Mouse (Mus musculus) MEL (cell line): ENCODE measurements around the gene Zscan22. TPM values are rescaled to one million over a fixed set of nuclear protein-coding genes. Genes with fewer than 3 reads are reported as not detected.
"Not testable (repeated sequence)": the region's sequence is repeated elsewhere in the genome, so short reads cannot be mapped to it uniquely, and the experiment has no call there.

Experiments used
- DNase-seq: peaks from one replicate; pipeline ENCODE4 v3.0.0; 2011; ENCODE audit warnings: low read depth, low spot score
- H3K27ac ChIP-seq: 2 replicates; pipeline ENCODE4 v1.5.1; 2012; ENCODE audit warnings: low read depth, mild to moderate bottlenecking, control low read depth, low read length, moderate library complexity; ENCODE audit not compliant: control insufficient read depth
- H3K27me3 ChIP-seq, 2 experiments: fragments of 150-350 bp in 1 of 2; sonication (generic) in 1 of 2; 2 replicates each; pipeline ENCODE4 v1.6.1; 2012; ENCODE audit warnings: low read length in 2 of 2, mild to moderate bottlenecking in 2 of 2, improper control_type of control experiment in 1 of 2, moderate library complexity in 1 of 2; ENCODE audit not compliant: insufficient read depth in 2 of 2, control insufficient read depth in 1 of 2
- H3K36me3 ChIP-seq, 2 experiments: 2 replicates each; pipeline ENCODE4 v1.6.1; 2012 to 2014; ENCODE audit warnings: low read length in 2 of 2, improper control_type of control experiment in 1 of 2, inconsistent platforms in 1 of 2, mild to moderate bottlenecking in 1 of 2; ENCODE audit not compliant: insufficient read depth in 2 of 2, control insufficient read depth in 1 of 2
- H3K4me1 ChIP-seq, 2 experiments: fragments of 150-350 bp in 1 of 2; sonication (generic) in 1 of 2; 2 replicates each; pipeline ENCODE4 v1.6.1; 2012; ENCODE audit warnings: low read length in 2 of 2, improper control_type of control experiment in 1 of 2, mild to moderate bottlenecking in 1 of 2; ENCODE audit not compliant: insufficient read depth in 2 of 2, control insufficient read depth in 1 of 2
- H3K4me3 ChIP-seq, 2 experiments: fragments of 150-350 bp in 1 of 2; sonication (generic) in 1 of 2; 2 replicates each; pipeline ENCODE4 v1.5.1; 2012; ENCODE audit warnings: low read depth in 2 of 2, low read length in 2 of 2, mild to moderate bottlenecking in 2 of 2, moderate library complexity in 2 of 2, control low read depth in 1 of 2, improper control_type of control experiment in 1 of 2; ENCODE audit not compliant: control insufficient read depth in 1 of 2, insufficient read depth in 1 of 2
- H3K79me2 ChIP-seq: 2 replicates; pipeline ENCODE4 v1.6.1; 2012; ENCODE audit warnings: mild to moderate bottlenecking, low read length, moderate library complexity; ENCODE audit not compliant: control insufficient read depth, poor library complexity, insufficient read depth
- H3K9ac ChIP-seq: 2 replicates; pipeline ENCODE4 v1.6.1; 2012; ENCODE audit warnings: low read depth, mild to moderate bottlenecking, control low read depth, low read length, moderate library complexity; ENCODE audit not compliant: control insufficient read depth, poor library complexity, severe bottlenecking
- H3K9me3 ChIP-seq: fragments of 150-350 bp; sonication (generic); replicated peaks from 2 replicates; pipeline ENCODE4 v1.6.1; 2012; ENCODE audit warnings: mild to moderate bottlenecking, low read length, improper control_type of control experiment, moderate library complexity; ENCODE audit not compliant: insufficient read depth
- BHLHE40 ChIP-seq: IDR thresholded peaks from 2 replicates; pipeline ENCODE4 v1.6.1; 2012; ENCODE audit warnings: low read depth, mild to moderate bottlenecking, inconsistent platforms, low read length, improper control_type of control experiment, borderline replicate concordance
- CHD2 ChIP-seq: IDR thresholded peaks from 2 replicates; pipeline ENCODE4 v1.6.1; 2011; ENCODE audit warnings: low read length, improper control_type of control experiment
- CTCF ChIP-seq, 3 experiments: IDR thresholded peaks in 2 of 3; conservative IDR thresholded peaks in 1 of 3; 2 replicates each; pipeline ENCODE4 v1.5.1; 2011 to 2012; ENCODE audit warnings: low read length in 3 of 3, low read depth in 2 of 3, mild to moderate bottlenecking in 2 of 3, improper control_type of control experiment in 1 of 3, inconsistent platforms in 1 of 3, mixed read lengths in 1 of 3, moderate library complexity in 1 of 3; ENCODE audit not compliant: control insufficient read depth in 1 of 3, insufficient read depth in 1 of 3, poor library complexity in 1 of 3, severe bottlenecking in 1 of 3
- E2F4 ChIP-seq: IDR thresholded peaks from 2 replicates; pipeline ENCODE4 v1.6.1; 2011; ENCODE audit warnings: low read depth, low read length, improper control_type of control experiment, borderline replicate concordance
- GABPA ChIP-seq: IDR thresholded peaks from 2 replicates; pipeline ENCODE4 v1.6.1; 2012; ENCODE audit warnings: low read depth, mild to moderate bottlenecking, inconsistent platforms, low read length, improper control_type of control experiment, moderate library complexity
- HCFC1 ChIP-seq: IDR thresholded peaks from 2 replicates; pipeline ENCODE4 v1.6.1; 2012; ENCODE audit warnings: low read depth, mild to moderate bottlenecking, inconsistent platforms, low read length, improper control_type of control experiment, moderate library complexity
- MAFK ChIP-seq: IDR thresholded peaks from 2 replicates; pipeline ENCODE4 v1.6.1; 2011; ENCODE audit warnings: low read depth, mild to moderate bottlenecking, low read length, improper control_type of control experiment, borderline replicate concordance
- MAZ ChIP-seq: IDR thresholded peaks from 2 replicates; pipeline ENCODE4 v1.6.1; 2012; ENCODE audit warnings: low read depth, mild to moderate bottlenecking, inconsistent platforms, low read length, improper control_type of control experiment
- MEF2A ChIP-seq: IDR thresholded peaks from 2 replicates; pipeline ENCODE4 v1.6.1; 2014; ENCODE audit warnings: low read depth, mild to moderate bottlenecking, inconsistent platforms, low read length, improper control_type of control experiment; ENCODE audit not compliant: poor library complexity, insufficient replicate concordance, severe bottlenecking; ENCODE audit errors: extremely low read depth
- MXI1 ChIP-seq: IDR thresholded peaks from 2 replicates; pipeline ENCODE4 v1.6.1; 2011; ENCODE audit warnings: mild to moderate bottlenecking, low read depth, low read length, improper control_type of control experiment
- NRF1 ChIP-seq: IDR thresholded peaks from 2 replicates; pipeline ENCODE4 v1.6.1; 2014; ENCODE audit warnings: low read depth, mild to moderate bottlenecking, inconsistent platforms, low read length, improper control_type of control experiment, moderate library complexity; ENCODE audit not compliant: poor library complexity, insufficient read depth, severe bottlenecking
- POLR2AphosphoS2 ChIP-seq: IDR thresholded peaks from 2 replicates; pipeline ENCODE4 v1.6.1; 2011; ENCODE audit warnings: low read length, improper control_type of control experiment
- POLR2AphosphoS5 ChIP-seq: IDR thresholded peaks from 2 replicates; pipeline ENCODE4 v1.6.1; 2012; ENCODE audit warnings: low read depth, borderline replicate concordance, mild to moderate bottlenecking, inconsistent platforms, low read length, moderate library complexity, mixed read lengths
- RAD21 ChIP-seq: IDR thresholded peaks from 2 replicates; pipeline ENCODE4 v1.6.1; 2011; ENCODE audit warnings: mild to moderate bottlenecking, low read depth, low read length, improper control_type of control experiment
- SMC3 ChIP-seq: IDR thresholded peaks from 2 replicates; pipeline ENCODE4 v1.6.1; 2011; ENCODE audit warnings: low read depth, low read length, improper control_type of control experiment
- TAL1 ChIP-seq: IDR thresholded peaks from 2 replicates; pipeline ENCODE4 v1.6.1; 2012; ENCODE audit warnings: mild to moderate bottlenecking, inconsistent platforms, low read length, moderate library complexity, mixed read lengths
- UBTF ChIP-seq: IDR thresholded peaks from 2 replicates; pipeline ENCODE4 v1.6.1; 2012; ENCODE audit warnings: low read depth, mild to moderate bottlenecking, inconsistent platforms, low read length, improper control_type of control experiment, moderate library complexity, borderline replicate concordance; ENCODE audit not compliant: insufficient read depth
- USF2 ChIP-seq, 2 experiments: IDR thresholded peaks; 2 replicates each; pipeline ENCODE4 v1.6.1; 2011 to 2012; ENCODE audit warnings: improper control_type of control experiment in 2 of 2, low read length in 2 of 2, borderline replicate concordance in 1 of 2, inconsistent platforms in 1 of 2, low read depth in 1 of 2, mild to moderate bottlenecking in 1 of 2; ENCODE audit not compliant: insufficient read depth in 1 of 2
- ZC3H11A ChIP-seq: IDR thresholded peaks from 2 replicates; pipeline ENCODE4 v1.6.1; 2012; ENCODE audit warnings: low read depth, mild to moderate bottlenecking, inconsistent platforms, low read length, improper control_type of control experiment
- ZMIZ1 ChIP-seq: IDR thresholded peaks from 2 replicates; pipeline ENCODE4 v1.6.1; 2012; ENCODE audit warnings: low read depth, mild to moderate bottlenecking, inconsistent platforms, low read length, improper control_type of control experiment, moderate library complexity
- ZNF384 ChIP-seq: IDR thresholded peaks from 2 replicates; pipeline ENCODE4 v1.6.1; 2012; ENCODE audit warnings: low read depth, mild to moderate bottlenecking, inconsistent platforms, low read length, improper control_type of control experiment
- polyA plus RNA-seq, 2 experiments: library from polyadenylated mRNA; stranded (reverse) in 1 of 2; unstranded in 1 of 2; fragments of >175 nt in 1 of 2; fragments of >200 nt in 1 of 2; gene quantifications; 2 replicates each; pipeline versions ENCODE4 v1.2.1 to v1.2.4; 2012; ENCODE audit warnings: low replicate concordance in 2 of 2, low read depth in 1 of 2; ENCODE audit not compliant: insufficient read length in 2 of 2, insufficient read depth in 1 of 2, missing spikeins in 1 of 2
- total RNA-seq: library from RNA; depleted of rRNA; stranded (reverse); fragments of 300-350 nt; gene quantifications from 2 replicates; pipeline ENCODE4 v1.2.3, GENCODE M21; 2012

The Zscan22 gene
- total and polyA plus RNA-seq, 3 experiments = 2.5 to 7.1 TPM; not detected in 1

- DNase-seq = peak; percentile 68
- Histone ChIP-seq H3K79me2 (no peaks in the 10 kb centered on the region; the same call in 1 of the 2 replicates), H3K9me3 (no peaks in the 10 kb centered on the region), H3K4me3 (no peak overlapping the region), H3K36me3 (peaks cover 0 to 2% of the 10 kb centered on the region in 2 experiments; a peak in 1 of 4 replicates), H3K27ac (no peak overlapping the region), H3K9ac (no peak overlapping the region), H3K4me1 (peaks cover 0 to 3% of the 10 kb centered on the region in 2 experiments; a peak in 3 of 4 replicates), H3K27me3 (no peaks in the 10 kb centered on the region)
- TF ChIP-seq CTCF (IDR thresholded peaks at IDR 0.05 in 2 of 3, conservative IDR thresholded peaks at IDR 0.05 in 1 of 3; ENCODE audit: control insufficient read depth in 1 of 3, insufficient read depth in 1 of 3, low read depth in 2 of 3, low read length in 3 of 3, poor library complexity in 1 of 3, severe bottlenecking in 1 of 3) = peak; percentile 40 to 66 (median 54)
- peak; percentile 63 for TF ChIP-seq SMC3
- no peak for TF ChIP-seq CHD2
- TF ChIP-seq RAD21 = peak; percentile 54
- TF ChIP-seq ZC3H11A = 0 out of 2 replicates have a peak, but pooled peaks have one; percentile 35
Observed at GRCm38 (mm10) chr7:12913556-12913955, 15.9 kb downstream of the Zscan22 start.

GRCm38 (mm10) chr7:12920495-12920894 lies 22.9 kb downstream of the Zscan22 start:
- H3K4me1 ChIP-seq, H3K27me3 ChIP-seq, DNase-seq, H3K27ac ChIP-seq, H3K9me3 ChIP-seq: not testable (repeated sequence)
- peak overlapping the region; percentile 35 to 39 for H3K4me3 ChIP-seq
- H3K36me3 ChIP-seq = peaks cover 14 to 18% of the 10 kb centered on the region in 2 experiments
- peak overlapping the region; percentile 34 for H3K9ac ChIP-seq
- H3K79me2 ChIP-seq = peaks cover 28% of the 10 kb centered on the region

DNA sequence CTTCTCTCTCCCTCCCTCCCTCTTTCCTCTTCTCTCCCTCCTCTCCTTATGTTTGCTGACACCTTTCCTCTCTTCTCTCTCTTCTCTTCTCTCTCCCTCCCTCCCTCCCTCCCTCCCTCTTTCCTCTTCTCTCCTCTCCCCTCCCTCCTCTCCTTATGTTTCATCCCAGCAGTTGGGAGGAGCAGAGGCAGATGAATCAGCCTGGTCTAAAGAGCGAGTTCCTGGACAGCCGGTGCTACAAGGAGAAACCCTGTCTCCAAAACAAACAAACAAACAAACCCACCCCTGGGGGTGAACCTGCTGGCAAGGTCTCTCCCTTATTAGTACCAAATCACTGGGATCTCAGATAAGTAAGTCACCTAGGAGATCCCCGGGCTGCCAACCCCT lies 23.7 kb downstream of the Zscan22 start:
- Histone ChIP-seq H3K36me3 (peaks cover 14 to 18% of the 10 kb centered on the region in 2 experiments), H3K9ac (peak overlapping the region; percentile 98), H3K9me3 (no peaks in the 10 kb centered on the region), H3K27me3 (no peaks in the 10 kb centered on the region), H3K4me3 (peak overlapping the region; percentile 57 to 90), H3K4me1 (peaks cover 0 to 10% of the 10 kb centered on the region in 2 experiments; a peak in 1 of 4 replicates), H3K79me2 (peaks cover 28% of the 10 kb centered on the region), H3K27ac (peak overlapping the region; percentile 96)
- no peak for DNase-seq
- TF ChIP-seq TAL1 (no peak), HCFC1 (no peak), MAZ (no peak), BHLHE40 (no peak), UBTF (no peak), ZMIZ1 (no peak), POLR2AphosphoS5 (no peak), MEF2A (no peak), USF2 (IDR thresholded peaks at IDR 0.05; ENCODE audit: borderline replicate concordance in 1 of 2, insufficient read depth in 1 of 2, low read depth in 1 of 2, low read length in 2 of 2) (no peak), CHD2 (no peak), NRF1 (no peak), MAFK (no peak), CTCF (IDR thresholded peaks at IDR 0.05 in 2 of 3, conservative IDR thresholded peaks at IDR 0.05 in 1 of 3; ENCODE audit: control insufficient read depth in 1 of 3, insufficient read depth in 1 of 3, low read depth in 2 of 3, low read length in 3 of 3, poor library complexity in 1 of 3, severe bottlenecking in 1 of 3) (no peak), E2F4 (no peak), POLR2AphosphoS2 (no peak), SMC3 (no peak), GABPA (no peak), ZC3H11A (no peak), MXI1 (no peak), ZNF384 (no peak)
